ENCODE assay signal across 8 mouse cellular contexts in genomic region chr17:26781610-26782043, GRCm38 (mm10). TPM values are rescaled to one million over a fixed set of nuclear protein-coding genes. Genes with fewer than 3 reads are reported as not detected.
DNase-seq lines count a peak whose midpoint lies in the region; ATAC-seq lines count a peak whose summit lies in the region.

No protein-coding gene starts in this region.

- 28% methylated on average over 5 of the region's 5 CpGs for WGBS in hindbrain, embryonic 11.5 days
- 13% methylated on average over 5 of the region's 5 CpGs for WGBS in stomach, embryonic 16.5 days

- no peaks in the 10 kb centered on the region for H3K36me3 ChIP-seq in hindbrain, embryonic 11.5 days (ENCODE audit: control insufficient read depth, insufficient read depth, low read length)
- H3K36me3 ChIP-seq in stomach, embryonic 16.5 days (ENCODE audit: control insufficient read depth, insufficient read depth, low read length): 0 out of 2 replicates have a peak, but pooled peaks cover 6% of the 10 kb centered on the region

- peaks cover 4% of the 10 kb centered on the region; the same call in 1 of the 2 replicates for H3K4me1 ChIP-seq in hindbrain, embryonic 11.5 days (replicated peaks; ENCODE audit: control insufficient read depth, insufficient read depth, low read length)
- H3K4me1 ChIP-seq in stomach, embryonic 16.5 days (ENCODE audit: control insufficient read depth, insufficient read depth, low read length): peaks cover 8% of the 10 kb centered on the region

- peak overlapping the region; percentile 78 for H3K4me2 ChIP-seq in hindbrain, embryonic 11.5 days (replicated peaks; ENCODE audit: low read depth, low read length)
- H3K4me2 ChIP-seq in stomach, embryonic 16.5 days (ENCODE audit: low read depth, low read length): peak overlapping the region; percentile 76

- DNase-seq in thymus, postnatal 0 days (ENCODE audit: low spot score): peak; percentile 5
- no peak for DNase-seq in thymus, postnatal 25 days
- DNase-seq in hindbrain, embryonic 11.5 days (ENCODE audit: low spot score): no peak
- peak; percentile 25 for DNase-seq in liver
- DNase-seq in adrenal gland, postnatal 36 days: no peak
- DNase-seq in lung, adult 18-20 months: no peak

- H3K9ac ChIP-seq in hindbrain, embryonic 11.5 days (ENCODE audit: low read depth, low read length): peak overlapping the region; percentile 84
- peak overlapping the region; percentile 88 for H3K9ac ChIP-seq in stomach, embryonic 16.5 days (ENCODE audit: low read length)

- ATAC-seq in hindbrain, embryonic 11.5 days (ENCODE audit: low FRiP score): no peak
- peak; percentile 69 for ATAC-seq in stomach, embryonic 16.5 days (ENCODE audit: insufficient read depth, low FRiP score)
- no peak for ATAC-seq in monocyte, adult 5-6 weeks (replicated peaks; ENCODE audit: insufficient number of reproducible peaks, low FRiP score, low TSS enrichment, poor library complexity, severe bottlenecking)

- H3K4me3 ChIP-seq in hindbrain, embryonic 11.5 days (ENCODE audit: low read depth, low read length): peak overlapping the region; percentile 74
- H3K4me3 ChIP-seq in stomach, embryonic 16.5 days (replicated peaks; ENCODE audit: low read length): peak overlapping the region; percentile 85

- H3K27ac ChIP-seq in hindbrain, embryonic 11.5 days (ENCODE audit: low read depth, low read length): peak overlapping the region; percentile 65; the same call in 1 of the 2 replicates
- H3K27ac ChIP-seq in stomach, embryonic 16.5 days (ENCODE audit: low read length): peak overlapping the region; percentile 99

- H3K27me3 ChIP-seq in hindbrain, embryonic 11.5 days (ENCODE audit: control insufficient read depth, insufficient read depth, low read length): no peaks in the 10 kb centered on the region
- H3K27me3 ChIP-seq in stomach, embryonic 16.5 days (ENCODE audit: control insufficient read depth, insufficient read depth, low read length): no peaks in the 10 kb centered on the region

- H3K9me3 ChIP-seq in hindbrain, embryonic 11.5 days (ENCODE audit: control insufficient read depth, low read length): no peaks in the 10 kb centered on the region
- no peaks in the 10 kb centered on the region for H3K9me3 ChIP-seq in stomach, embryonic 16.5 days (replicated peaks; ENCODE audit: control insufficient read depth, low read length)

RNA-seq across cellular contexts. Expression of gene Bnip1, which starts 0.8 kb away (rescaled TPM):
- polyA plus RNA-seq in thymus, postnatal 0 days (2015; fragmentation: Nextera tagmentation; extraction: Ambion mirVana): 41.1 and 41.6 TPM in 2 replicates
- 45.9 and 52.9 TPM in 2 replicates for polyA plus RNA-seq in hindbrain, embryonic 11.5 days (2014; fragmentation: Nextera tagmentation; extraction: Ambion mirVana)
- 44.9 and 51.9 TPM in 2 replicates for polyA plus RNA-seq in stomach, embryonic 16.5 days (2015; fragmentation: Nextera tagmentation; extraction: Ambion mirVana)
- 10 to 100 TPM; 24.7 to 27.2 TPM for total RNA-seq in adrenal gland, postnatal 36 days (2021)
- 14.3 to 19.8 TPM (median 16.1 TPM) in 3 replicates for total RNA-seq in monocyte, adult 5-6 weeks (2017)

Comparison
In these comparisons a context has a peak if more than half of its experiments do, and no peak if none do; other contexts are left out.
1. DNase-seq: peak in thymus, postnatal 0 days (single experiment) and liver (single experiment); none in thymus, postnatal 25 days (single experiment), hindbrain, embryonic 11.5 days (single experiment), adrenal gland, postnatal 36 days (0 of 2) and lung, adult 18-20 months (0 of 2).